Mouse (Mus musculus): ENCODE measurements around the gene Mkrn3. TPM values are rescaled to one million over a fixed set of nuclear protein-coding genes. Genes with fewer than 3 reads are reported as not detected.

Mkrn3 gene
- polyA plus RNA-seq, 2 experiments from 2014 or later: 0.18 TPM; not detected in 1

- ATAC-seq: no peak
These were observed 42.6 kb downstream of the Mkrn3 start for GRCm38 (mm10) chr7:62377313-62377712.

DNA sequence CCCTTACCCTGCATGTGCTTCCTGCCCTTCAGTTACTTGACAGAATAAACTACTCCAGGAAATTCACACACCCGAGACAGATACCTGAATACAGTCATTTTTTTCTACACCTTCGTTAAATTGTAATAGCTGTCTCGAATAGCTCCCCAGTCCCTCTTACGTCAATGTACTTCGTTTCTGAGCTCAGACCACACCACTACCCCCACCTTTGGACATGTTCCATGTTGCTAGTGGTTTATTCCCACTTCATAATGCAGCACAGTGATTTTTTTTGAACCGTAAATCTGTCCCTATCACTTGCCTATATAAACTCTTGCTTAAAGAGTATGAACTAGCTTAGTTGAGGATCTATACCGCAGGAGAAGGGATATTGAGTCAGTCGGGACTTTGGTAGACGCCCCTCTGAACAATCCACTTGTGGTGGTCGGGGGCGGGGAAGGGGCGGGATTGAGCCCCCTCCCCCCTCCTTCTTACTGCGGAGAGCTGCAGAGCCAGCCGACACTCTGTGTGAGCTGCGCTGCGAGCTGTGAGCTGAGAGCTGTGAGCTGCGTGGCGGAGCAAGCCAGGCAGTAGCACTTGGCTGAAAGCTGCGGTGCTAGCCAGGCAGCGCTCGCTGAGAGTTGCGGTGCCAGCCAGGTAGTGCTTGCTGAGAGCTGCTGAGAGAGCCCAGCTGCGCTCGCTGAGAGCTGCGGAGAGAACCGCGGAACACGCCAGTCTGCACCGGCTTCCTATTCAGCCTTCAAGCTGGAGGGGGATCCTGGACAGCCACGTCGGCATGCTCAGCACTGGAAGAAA lies 43.2 kb downstream of the Mkrn3 start, which contains the start of gene Magel2:
TSS of gene Magel2 (plus strand) at position 501 of the 795 bp plus-strand sequence.
- no peak for ATAC-seq

DNA sequence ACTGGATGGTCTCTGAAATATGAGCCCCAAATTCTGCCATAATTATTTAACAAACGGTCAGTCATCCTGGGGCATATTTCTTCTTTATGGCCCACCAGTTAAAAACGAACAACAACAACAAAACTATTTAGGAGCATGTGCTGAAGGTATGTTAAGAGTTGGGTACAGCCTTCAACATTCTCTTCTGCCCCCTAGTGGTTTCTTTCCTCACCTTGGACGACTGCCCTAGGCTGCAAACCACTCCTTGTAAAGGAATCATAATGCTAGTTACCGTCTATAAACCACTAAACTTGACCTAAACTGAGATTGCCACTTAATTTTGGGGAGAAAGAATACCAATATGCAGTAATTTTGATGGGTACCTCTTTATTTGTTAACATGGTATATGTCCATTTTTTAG lies 44.3 kb downstream of the Mkrn3 start:
- no peak for ATAC-seq

Other genes with a start within 250 kb of the Mkrn3 start
- gene Ndn, start 73.6 kb downstream of the Mkrn3 start, polyA plus RNA-seq (2017; shearing (Covaris generic)): under 1 TPM in 1 of 2 experiments, not detected in 1; 0.15 TPM
- gene Magel2, start 43.1 kb downstream of the Mkrn3 start, polyA plus RNA-seq (2017; shearing (Covaris generic)): not detected
- under 1 TPM in 1 of 2 experiments, not detected in 1; 0.18 TPM for gene Peg12, start 44.4 kb upstream of the Mkrn3 start, polyA plus RNA-seq (2017; shearing (Covaris generic))